Mouse (Mus musculus): Measurements from ENCODE around the gene L3mbtl3.
A peak's percentile ranks its signal among the peaks of the same experiment; 100 is the strongest.

DNA sequence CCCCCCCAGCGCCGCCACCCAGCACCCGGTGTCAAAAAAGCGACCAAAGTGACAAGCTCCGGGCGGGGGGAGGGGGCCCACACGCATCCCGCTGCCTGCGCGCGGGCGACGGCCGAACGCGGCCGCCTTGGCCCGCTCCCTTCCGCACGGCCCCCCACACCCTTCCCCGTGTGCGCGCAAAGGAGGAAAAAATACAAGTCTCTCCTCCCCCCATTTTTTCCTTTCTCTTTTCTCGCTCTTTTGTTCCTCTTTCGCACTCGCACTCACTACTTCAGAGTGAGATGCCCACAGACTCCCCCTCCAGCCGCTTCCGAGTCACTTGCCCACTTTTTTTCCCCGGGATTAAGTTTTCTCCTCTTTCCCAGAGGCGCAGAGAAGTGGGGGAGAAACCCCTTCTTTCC lies 420 bp downstream of the L3mbtl3 start:
- TF ChIP-seq BHLHE40 (IDR thresholded peaks at IDR 0.05; ENCODE audit: low read depth, low read length) (peak; percentile 2; the same call in 1 of the 2 replicates), CTCF (conservative IDR thresholded peaks at IDR 0.05 in 1 of 2, IDR thresholded peaks at IDR 0.05 in 1 of 2; ENCODE audit: low read depth in 2 of 2, low read length in 2 of 2) (no peak), GABPA (IDR thresholded peaks at IDR 0.05; ENCODE audit: insufficient replicate concordance, low read depth, low read length) (no peak), USF1 (IDR thresholded peaks at IDR 0.05; ENCODE audit: low read depth, low read length) (no peak), ZNF384 (IDR thresholded peaks at IDR 0.05; ENCODE audit: low read depth, low read length) (no peak)
